Mouse (Mus musculus) kidney, embryonic 14.5 days (tissue): ENCODE data around the gene Entpd2. TPM values are rescaled to one million over a fixed set of nuclear protein-coding genes. Genes with fewer than 3 reads are reported as not detected.

Source experiments
- ATAC-seq: fragments of 200-750 bp; cut with Nextera tagmentation; 2 replicates; pipeline ENCODE4 v1.8.0; 2017; ENCODE audit warnings: moderate number of reproducible peaks, mild to moderate bottlenecking, moderate TSS enrichment, moderate library complexity; ENCODE audit not compliant: low FRiP score, low TSS enrichment
- H3K27ac ChIP-seq: fragments of 300-500 bp; sonication (generic); 2 replicates; pipeline ENCODE4 v1.5.1; 2014; ENCODE audit warnings: low read depth, mild to moderate bottlenecking, low read length, moderate library complexity, mixed read lengths
- H3K27me3 ChIP-seq: fragments of 300-500 bp; sonication (generic); 2 replicates; pipeline ENCODE4 v1.6.1; 2014; ENCODE audit warnings: mild to moderate bottlenecking, low read length; ENCODE audit not compliant: control insufficient read depth, insufficient read depth
- H3K36me3 ChIP-seq: fragments of 300-500 bp; sonication (generic); 2 replicates; pipeline ENCODE4 v1.6.1; 2014; ENCODE audit warnings: low read length, mixed read lengths; ENCODE audit not compliant: control insufficient read depth, insufficient read depth
- H3K4me1 ChIP-seq: fragments of 300-500 bp; sonication (generic); 2 replicates; pipeline ENCODE4 v1.6.1; 2014; ENCODE audit warnings: low read length, mixed read lengths; ENCODE audit not compliant: control insufficient read depth, insufficient read depth
- H3K4me2 ChIP-seq: fragments of 300-500 bp; sonication (generic); replicated peaks from 2 replicates; pipeline ENCODE4 v1.6.1; 2014; ENCODE audit warnings: low read depth, mild to moderate bottlenecking, low read length
- H3K4me3 ChIP-seq: fragments of 300-500 bp; sonication (generic); 2 replicates; pipeline ENCODE4 v1.5.1; 2014; ENCODE audit warnings: mild to moderate bottlenecking, low read length
- H3K9ac ChIP-seq: fragments of 300-500 bp; sonication (generic); 2 replicates; pipeline ENCODE4 v1.6.1; 2014; ENCODE audit warnings: low read depth, mild to moderate bottlenecking, low read length, moderate library complexity
- H3K9me3 ChIP-seq: fragments of 300-500 bp; sonication (generic); 2 replicates; pipeline ENCODE4 v1.6.1; 2016; ENCODE audit warnings: low read length; ENCODE audit not compliant: control insufficient read depth
- WGBS: fragments of 180-500 bp; shearing (Covaris S2); extraction: QIAGEN DNeasy Blood & Tissue Kit; methylation state at CpG from one replicate; pipeline ENCODE4 v1.1.7; 2014; 5-methylcytosine and 5-hydroxymethylcytosine counted together
- microRNA-seq: library from miRNA; unstranded; fragments of <30 nt; microRNA quantifications from one replicate; pipeline ENCODE4, GENCODE M21; 2016
- polyA plus RNA-seq: library from polyadenylated mRNA; unstranded; fragments of >200 nt; fragmentation: Nextera tagmentation; extraction: Ambion mirVana; gene quantifications from 2 replicates; pipeline ENCODE4 v1.2.1, GENCODE M21; 2014

The Entpd2 gene
- polyA plus RNA-seq, 1 experiment from 2014 or later, result 2.7 TPM

- Histone ChIP-seq H3K9me3 (no peaks in the 10 kb centered on the region), H3K9ac (no peak overlapping the region), H3K36me3 (0 out of 2 replicates have a peak, but pooled peaks cover 9% of the 10 kb centered on the region), H3K4me3 (no peak overlapping the region), H3K4me2 (no peak overlapping the region), H3K4me1 (peaks cover 16% of the 10 kb centered on the region), H3K27ac (no peak overlapping the region), H3K27me3 (no peaks in the 10 kb centered on the region)
- no peak for ATAC-seq
- WGBS, result 72% methylated on average over 11 of the region's 11 CpGs
Observed at GRCm38 (mm10) chr2:25432326-25433098, 36.8 kb downstream of the Entpd2 start.

GRCm38 (mm10) chr2:25433101-25433500 is 37.4 kb downstream of the Entpd2 start:
- Histone ChIP-seq H3K27ac (no peak overlapping the region), H3K9ac (no peak overlapping the region), H3K4me2 (no peak overlapping the region), H3K4me1 (peaks cover 16% of the 10 kb centered on the region), H3K9me3 (no peaks in the 10 kb centered on the region), H3K36me3 (peaks cover 13% of the 10 kb centered on the region; the same call in 1 of the 2 replicates), H3K27me3 (no peaks in the 10 kb centered on the region), H3K4me3 (no peak overlapping the region)
- 89% methylated on average over 17 of the region's 17 CpGs for WGBS
- ATAC-seq, result no peak

- H3K9me3 ChIP-seq, result no peaks in the 10 kb centered on the region
- WGBS, result 89% methylated on average over 8 of the region's 8 CpGs
- no peak overlapping the region for H3K4me2 ChIP-seq
- no peaks in the 10 kb centered on the region for H3K27me3 ChIP-seq
- H3K36me3 ChIP-seq, result peaks cover 23% of the 10 kb centered on the region
- ATAC-seq, result no peak
- no peak overlapping the region for H3K27ac ChIP-seq
- peaks cover 16% of the 10 kb centered on the region for H3K4me1 ChIP-seq
- no peak overlapping the region for H3K9ac ChIP-seq
- no peak overlapping the region for H3K4me3 ChIP-seq
Observed at GRCm38 (mm10) chr2:25434292-25434691, 38.6 kb downstream of the Entpd2 start.

- H3K4me2 ChIP-seq, result no peak overlapping the region
- H3K4me1 ChIP-seq, result no peaks in the 10 kb centered on the region
- H3K27me3 ChIP-seq, result no peaks in the 10 kb centered on the region
- H3K4me3 ChIP-seq, result no peak overlapping the region
- no peak overlapping the region for H3K27ac ChIP-seq
- H3K36me3 ChIP-seq, result peaks cover 23% of the 10 kb centered on the region
- no peaks in the 10 kb centered on the region for H3K9me3 ChIP-seq
- no peak overlapping the region for H3K9ac ChIP-seq
- ATAC-seq, result no peak
- WGBS, result 85% methylated on average over 10 of the region's 10 CpGs
Observed at GRCm38 (mm10) chr2:25436286-25436820, 40.7 kb downstream of the Entpd2 start.

DNA sequence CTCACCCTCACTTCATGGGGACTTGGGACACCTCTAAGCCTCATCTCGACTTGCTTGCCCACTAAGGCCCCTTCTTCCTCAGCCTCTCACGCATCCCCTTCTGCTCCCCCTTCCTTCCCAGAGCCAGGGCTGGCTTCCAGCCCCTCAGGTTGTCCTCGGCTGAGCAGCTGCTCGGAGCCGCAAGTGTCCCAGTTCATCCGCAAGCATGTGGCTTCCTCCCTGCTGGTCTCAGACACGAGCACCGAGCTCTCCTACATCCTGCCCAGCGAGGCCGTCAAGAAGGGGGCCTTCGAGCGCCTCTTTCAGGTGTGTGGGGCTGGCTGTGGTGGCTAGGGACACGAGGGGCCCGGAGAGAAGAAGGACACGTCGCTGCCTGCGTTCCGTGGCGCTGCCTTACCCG is 45.4 kb downstream of the Entpd2 start:
- no peaks in the 10 kb centered on the region for H3K4me1 ChIP-seq
- no peak for ATAC-seq
- no peaks in the 10 kb centered on the region for H3K27me3 ChIP-seq
- H3K4me2 ChIP-seq, result no peak overlapping the region
- 87% methylated on average over 20 of the region's 20 CpGs for WGBS
- no peak overlapping the region for H3K4me3 ChIP-seq
- H3K9me3 ChIP-seq, result no peaks in the 10 kb centered on the region
- H3K27ac ChIP-seq, result no peak overlapping the region
- H3K9ac ChIP-seq, result no peak overlapping the region
- H3K36me3 ChIP-seq, result peaks cover 43% of the 10 kb centered on the region

DNA sequence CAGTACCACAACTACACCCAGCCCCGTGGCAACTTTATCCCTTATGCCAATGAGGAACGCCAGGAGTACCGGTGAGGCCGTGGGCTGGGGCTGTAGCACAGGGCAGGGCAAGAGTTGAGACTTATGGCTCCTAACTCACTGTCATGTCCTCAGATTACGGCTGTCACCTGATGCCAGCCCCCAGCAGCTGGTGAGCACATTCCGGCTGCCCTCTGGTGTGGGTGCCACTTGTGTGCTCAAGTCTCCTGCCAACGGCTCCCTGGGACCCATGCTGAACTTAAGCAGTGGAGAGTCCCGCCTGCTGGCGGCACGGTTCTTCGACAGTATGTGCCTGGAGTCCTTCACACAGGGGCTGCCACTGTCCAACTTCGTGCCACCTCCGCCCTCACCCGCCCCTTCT is 47.0 kb downstream of the Entpd2 start:
- ATAC-seq, result no peak
- no peak overlapping the region for H3K9ac ChIP-seq
- no peak overlapping the region for H3K4me2 ChIP-seq
- no peak overlapping the region for H3K4me3 ChIP-seq
- H3K27ac ChIP-seq, result no peak overlapping the region
- WGBS, result 89% methylated on average over 14 of the region's 14 CpGs
- peaks cover 41% of the 10 kb centered on the region for H3K36me3 ChIP-seq
- no peaks in the 10 kb centered on the region for H3K9me3 ChIP-seq
- no peaks in the 10 kb centered on the region for H3K27me3 ChIP-seq
- no peaks in the 10 kb centered on the region for H3K4me1 ChIP-seq

Small RNA genes lying within 50 kb of the gene (microRNA-seq; reads per million reads assigned to microRNA genes)
- not detected for gene Mir3087

Other genes starting within 250 kb of the Entpd2 start
- 8.7 and 21.0 TPM in 2 replicates for gene Nrarp, start 215.1 kb upstream of the Entpd2 start, polyA plus RNA-seq
- gene Tor4a, start 199.0 kb upstream of the Entpd2 start, polyA plus RNA-seq, result 6.8 and 11.3 TPM in 2 replicates
- gene Nelfb, start 184.4 kb upstream of the Entpd2 start, polyA plus RNA-seq, result 72.7 and 101 TPM in 2 replicates
- gene Stpg3, start 181.2 kb upstream of the Entpd2 start, polyA plus RNA-seq, result 0.49 and 0.54 TPM in 2 replicates
- gene Fam166a, start 177.1 kb upstream of the Entpd2 start, polyA plus RNA-seq, result 0.55 TPM in 1 of 2 replicates, not detected in the other
- 532 and 565 TPM in 2 replicates for gene Tubb4b, start 171.2 kb upstream of the Entpd2 start, polyA plus RNA-seq
- 0.34 and 0.57 TPM in 2 replicates for gene Slc34a3, start 161.5 kb upstream of the Entpd2 start, polyA plus RNA-seq
- 0.20 and 0.39 TPM in 2 replicates for gene Rnf224, start 159.1 kb upstream of the Entpd2 start, polyA plus RNA-seq
- 19.8 and 21.2 TPM in 2 replicates for gene Rnf208, start 153.6 kb upstream of the Entpd2 start, polyA plus RNA-seq
- not detected in 2 replicates for gene Cysrt1, start 153.4 kb upstream of the Entpd2 start, polyA plus RNA-seq
- 3.6 and 4.7 TPM in 2 replicates for gene AL732309.1, start 149.0 kb upstream of the Entpd2 start, polyA plus RNA-seq
- gene Tmem203, start 140.4 kb upstream of the Entpd2 start, polyA plus RNA-seq, result 17.0 and 25.4 TPM in 2 replicates
- 5.8 and 7.3 TPM in 2 replicates for gene Tprn, start 133.3 kb upstream of the Entpd2 start, polyA plus RNA-seq
- gene Ssna1, start 123.4 kb upstream of the Entpd2 start, polyA plus RNA-seq, result 212 and 253 TPM in 2 replicates
- gene Anapc2, start 123.4 kb upstream of the Entpd2 start, polyA plus RNA-seq, result 71.4 and 111 TPM in 2 replicates
- not detected in 2 replicates for gene Tmem210, start 107.7 kb upstream of the Entpd2 start, polyA plus RNA-seq
- gene Lrrc26, start 106.0 kb upstream of the Entpd2 start, polyA plus RNA-seq, result not detected in 2 replicates
- gene Grin1, start 76.7 kb upstream of the Entpd2 start, polyA plus RNA-seq, result 0.32 and 0.64 TPM in 2 replicates
- gene Man1b1, start 63.5 kb upstream of the Entpd2 start, polyA plus RNA-seq, result 89.9 and 106 TPM in 2 replicates
- 15.4 and 16.2 TPM in 2 replicates for gene Dpp7, start 39.5 kb upstream of the Entpd2 start, polyA plus RNA-seq
- 19.3 and 25.0 TPM in 2 replicates for gene Uap1l1, start 30.2 kb upstream of the Entpd2 start, polyA plus RNA-seq
- 45.1 and 47.2 TPM in 2 replicates for gene Sapcd2, start 23.6 kb upstream of the Entpd2 start, polyA plus RNA-seq
- gene Npdc1, start 3.5 kb downstream of the Entpd2 start, polyA plus RNA-seq, result 32.8 and 34.0 TPM in 2 replicates
- not detected in 2 replicates for gene Fut7, start 27.4 kb downstream of the Entpd2 start, polyA plus RNA-seq
- 8.1 and 11.2 TPM in 2 replicates for gene Abca2, start 32.8 kb downstream of the Entpd2 start, polyA plus RNA-seq
- gene Clic3, start 61.0 kb downstream of the Entpd2 start, polyA plus RNA-seq, result 0.57 and 1.2 TPM in 2 replicates
- gene Paxx, start 65.2 kb downstream of the Entpd2 start, polyA plus RNA-seq, result 23.5 and 23.9 TPM in 2 replicates
- 1.1 and 1.5 TPM in 2 replicates for gene Ptgds, start 74.2 kb downstream of the Entpd2 start, polyA plus RNA-seq
- not detected in 2 replicates for gene Lcn12, start 98.0 kb downstream of the Entpd2 start, polyA plus RNA-seq
- 58.1 and 87.6 TPM in 2 replicates for gene Fbxw5, start 104.9 kb downstream of the Entpd2 start, polyA plus RNA-seq
- gene C8g, start 105.8 kb downstream of the Entpd2 start, polyA plus RNA-seq, result 7.9 and 9.8 TPM in 2 replicates
- 30.2 and 34.0 TPM in 2 replicates for gene Traf2, start 151.1 kb downstream of the Entpd2 start, polyA plus RNA-seq
- 314 and 436 TPM in 2 replicates for gene Edf1, start 162.0 kb downstream of the Entpd2 start, polyA plus RNA-seq
- gene Mamdc4, start 179.0 kb downstream of the Entpd2 start, polyA plus RNA-seq, result 3.3 and 7.5 TPM in 2 replicates
- 229 and 294 TPM in 2 replicates for gene Phpt1, start 179.3 kb downstream of the Entpd2 start, polyA plus RNA-seq
- gene Ajm1, start 185.9 kb downstream of the Entpd2 start, polyA plus RNA-seq, result 0.07 and 0.18 TPM in 2 replicates
- gene Rabl6, start 212.6 kb downstream of the Entpd2 start, polyA plus RNA-seq, result 59.6 and 81.1 TPM in 2 replicates
- 0.23 and 0.29 TPM in 2 replicates for gene Ccdc183, start 221.8 kb downstream of the Entpd2 start, polyA plus RNA-seq
- gene Tmem141, start 226.1 kb downstream of the Entpd2 start, polyA plus RNA-seq, result 24.3 and 35.0 TPM in 2 replicates
- gene Fcna, start 232.2 kb downstream of the Entpd2 start, polyA plus RNA-seq, result 1.6 and 1.9 TPM in 2 replicates